ENCODE assay signal across 8 mouse cellular contexts in genomic region chr7:132780611-132781010, GRCm38 (mm10). TPM values are rescaled to one million over a fixed set of nuclear protein-coding genes. Genes with fewer than 3 reads are reported as not detected.
DNase-seq lines count a peak whose midpoint lies in the region; ATAC-seq and TF ChIP-seq lines count a peak whose summit lies in the region.

No protein-coding gene starts in this region.

- peaks cover 18% of the 10 kb centered on the region; the same call in 1 of the 2 replicates for H3K36me3 ChIP-seq in forebrain, postnatal 0 days (ENCODE audit: insufficient read depth)
- 0 out of 2 replicates have a peak, but pooled peaks cover 6% of the 10 kb centered on the region for H3K36me3 ChIP-seq in kidney, postnatal 0 days (ENCODE audit: insufficient read depth, low read length)
- H3K36me3 ChIP-seq in midbrain, embryonic 11.5 days (ENCODE audit: control insufficient read depth, insufficient read depth, low read length): no peaks in the 10 kb centered on the region

- H3K27ac ChIP-seq in forebrain, postnatal 0 days (ENCODE audit: low read depth, low read length): peak overlapping the region; percentile 59; the same call in 1 of the 2 replicates
- peak overlapping the region; percentile 66 for H3K27ac ChIP-seq in kidney, postnatal 0 days
- H3K27ac ChIP-seq in midbrain, embryonic 11.5 days (ENCODE audit: low read depth, low read length): no peak overlapping the region; the same call in 1 of the 2 replicates

- peaks cover 14% of the 10 kb centered on the region; the same call in 1 of the 2 replicates for H3K4me1 ChIP-seq in forebrain, postnatal 0 days (ENCODE audit: insufficient read depth)
- peaks cover 29% of the 10 kb centered on the region for H3K4me1 ChIP-seq in kidney, postnatal 0 days (replicated peaks; ENCODE audit: insufficient read depth, low read length)
- peaks cover 23% of the 10 kb centered on the region for H3K4me1 ChIP-seq in midbrain, embryonic 11.5 days (ENCODE audit: control insufficient read depth, insufficient read depth, low read length)

- intact Hi-C loops in left cerebral cortex, postnatal 25 days (cut with DNase I): no loop called here

- DNase-seq in ES-CJ7 (ENCODE audit: low read depth, low spot score): peak; percentile 88
- DNase-seq in brain, adult 2 months (ENCODE audit: low read depth, low spot score): peak; percentile 58
- DNase-seq in forebrain, postnatal 0 days: peak; percentile 30
- DNase-seq in kidney, postnatal 0 days (ENCODE audit: low spot score): peak; percentile 58
- no peak for DNase-seq in midbrain, embryonic 11.5 days (ENCODE audit: low spot score, missing footprints)
- DNase-seq in spleen, postnatal 10 days (ENCODE audit: low spot score in 2 of 2): no peak
- no peak for DNase-seq in right cerebral cortex, postnatal 25 days
- DNase-seq in left cerebral cortex, postnatal 25 days (ENCODE audit: low spot score in 2 of 2): no peak

- peak; percentile 59 for ATAC-seq in forebrain, postnatal 0 days
- ATAC-seq in kidney, postnatal 0 days (replicated peaks; ENCODE audit: low FRiP score, low read depth): peak; percentile 76; the same call in 1 of the 2 replicates
- peak; percentile 31; the same call in 1 of the 2 replicates for ATAC-seq in midbrain, embryonic 11.5 days (ENCODE audit: low FRiP score)

- no peak overlapping the region for H3K4me3 ChIP-seq in forebrain, postnatal 0 days (ENCODE audit: low read depth, low read length)
- no peak overlapping the region for H3K4me3 ChIP-seq in kidney, postnatal 0 days (replicated peaks; ENCODE audit: low read depth, low read length)
- H3K4me3 ChIP-seq in midbrain, embryonic 11.5 days (ENCODE audit: low read depth, low read length): no peak overlapping the region

- TF ChIP-seq CTCF in forebrain, postnatal 0 days (IDR thresholded peaks at IDR 0.05; ENCODE audit: low read depth): peak; percentile 30; the same call in 1 of the 2 replicates
- peak; percentile 45 for TF ChIP-seq CTCF in kidney, postnatal 0 days (IDR thresholded peaks at IDR 0.05; ENCODE audit: low read depth)

- 22% methylated on average over 4 of the region's 4 CpGs for WGBS in forebrain, postnatal 0 days
- WGBS in kidney, postnatal 0 days: 34% methylated on average over 4 of the region's 4 CpGs
- WGBS in midbrain, embryonic 11.5 days: 30% methylated on average over 4 of the region's 4 CpGs

- H3K9me3 ChIP-seq in forebrain, postnatal 0 days (ENCODE audit: low read length): no peaks in the 10 kb centered on the region
- no peaks in the 10 kb centered on the region for H3K9me3 ChIP-seq in kidney, postnatal 0 days (replicated peaks; ENCODE audit: low read length)
- no peaks in the 10 kb centered on the region for H3K9me3 ChIP-seq in midbrain, embryonic 11.5 days (ENCODE audit: control insufficient read depth, low read length)

- H3K9ac ChIP-seq in forebrain, postnatal 0 days: no peak overlapping the region
- no peak overlapping the region for H3K9ac ChIP-seq in kidney, postnatal 0 days (ENCODE audit: low read depth, low read length)
- H3K9ac ChIP-seq in midbrain, embryonic 11.5 days (ENCODE audit: low read length): peak overlapping the region; percentile 38

- no peaks in the 10 kb centered on the region for H3K27me3 ChIP-seq in forebrain, postnatal 0 days (ENCODE audit: insufficient read depth, low read length)
- no peaks in the 10 kb centered on the region for H3K27me3 ChIP-seq in kidney, postnatal 0 days (ENCODE audit: insufficient read depth, low read length)
- H3K27me3 ChIP-seq in midbrain, embryonic 11.5 days (ENCODE audit: control insufficient read depth, insufficient read depth, low read length): no peaks in the 10 kb centered on the region

- H3K4me2 ChIP-seq in forebrain, postnatal 0 days (ENCODE audit: low read depth): no peak overlapping the region
- H3K4me2 ChIP-seq in kidney, postnatal 0 days (ENCODE audit: low read length): no peak overlapping the region
- no peak overlapping the region for H3K4me2 ChIP-seq in midbrain, embryonic 11.5 days

RNA-seq across cellular contexts. Expression of gene Fam53b, which starts 33.1 kb away (rescaled TPM):
- total RNA-seq in forebrain, postnatal 0 days (2014; rRNA removed): 5.6 and 15.4 TPM in 2 replicates
- 5.6 and 5.8 TPM in 2 replicates for polyA plus RNA-seq in forebrain, postnatal 0 days (2015; fragmentation: Nextera tagmentation; extraction: Ambion mirVana)
- polyA plus RNA-seq in kidney, postnatal 0 days (2015; fragmentation: Nextera tagmentation; extraction: Ambion mirVana): 17.1 and 17.5 TPM in 2 replicates
- polyA plus RNA-seq in midbrain, embryonic 11.5 days (2014; fragmentation: Nextera tagmentation; extraction: Ambion mirVana): 17.0 and 17.5 TPM in 2 replicates
- total RNA-seq in left cerebral cortex, postnatal 25 days (2021): 10 to 100 TPM; 48.1 to 50.7 TPM

Comparison
In these comparisons a context has a peak if more than half of its experiments do, and no peak if none do; other contexts are left out.
1. DNase-seq: peak in ES-CJ7 (single experiment), brain, adult 2 months (single experiment), forebrain, postnatal 0 days (single experiment) and kidney, postnatal 0 days (single experiment); none in midbrain, embryonic 11.5 days (single experiment), spleen, postnatal 10 days (0 of 2), right cerebral cortex, postnatal 25 days (single experiment) and left cerebral cortex, postnatal 25 days (0 of 2).
2. Peak in every context shown above with its lines, with median percentiles within 50 percentile points of each other: ATAC-seq.